Mouse (Mus musculus): ENCODE data around the gene Sit1.

The Sit1 gene

DNA sequence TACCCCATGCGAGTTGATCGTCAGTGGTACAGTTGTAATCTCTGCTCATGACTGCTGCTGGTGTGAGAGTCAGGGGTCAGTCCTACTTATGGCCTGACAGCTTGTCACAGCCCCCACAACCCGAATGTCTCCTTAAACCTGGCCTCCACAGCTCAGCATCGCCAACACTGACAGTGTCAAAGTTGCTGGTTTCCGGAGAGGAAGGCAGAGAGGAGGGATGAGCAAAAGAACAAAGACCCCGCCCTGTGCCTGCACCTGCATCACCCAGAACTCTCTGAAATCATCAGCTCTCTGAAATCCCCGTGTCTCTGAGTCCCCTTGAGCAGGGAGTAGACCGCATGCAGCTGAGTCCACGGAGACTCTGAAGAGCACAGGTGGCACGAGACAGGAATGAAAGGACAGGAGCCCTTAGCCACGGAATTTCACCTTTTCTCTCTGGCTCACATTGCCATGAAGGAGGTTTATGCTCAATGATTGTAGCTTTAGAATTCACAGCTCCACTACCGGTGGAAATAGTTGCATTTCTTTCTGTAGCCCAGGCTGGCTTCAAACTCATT lies at the start of gene Sit1:
Gene Sit1 (minus strand): TSS at position 200 of the 557 bp plus-strand sequence.
- DNase-seq (ENCODE audit: low spot score): no peak

DNA sequence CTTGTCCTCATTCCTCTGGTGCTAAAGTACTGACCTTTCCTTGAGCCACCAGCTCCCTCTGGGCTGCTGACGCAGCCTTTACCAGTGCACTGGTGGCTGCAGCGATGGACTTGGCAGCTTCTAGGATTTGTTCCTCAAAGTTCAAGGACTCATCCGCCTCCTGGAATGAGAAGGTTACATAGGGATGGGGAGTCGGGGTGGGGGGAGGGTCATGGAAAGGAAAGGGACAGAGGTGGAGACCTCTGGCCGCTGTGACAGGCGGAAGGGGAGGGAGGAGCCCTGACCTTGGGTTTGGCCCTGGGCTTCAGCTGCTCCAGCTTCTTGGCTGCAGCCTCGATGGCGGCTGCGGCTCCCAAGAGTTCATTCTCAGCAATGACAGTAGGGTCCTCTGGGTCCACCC lies 49.7 kb upstream of the Sit1 start:
- DNase-seq (ENCODE audit: low spot score): no peak

GRCm38 (mm10) chr4:43530581-43530980 lies 47.0 kb upstream of the Sit1 start:
- DNase-seq (ENCODE audit: low spot score): peak; percentile 73

DNA sequence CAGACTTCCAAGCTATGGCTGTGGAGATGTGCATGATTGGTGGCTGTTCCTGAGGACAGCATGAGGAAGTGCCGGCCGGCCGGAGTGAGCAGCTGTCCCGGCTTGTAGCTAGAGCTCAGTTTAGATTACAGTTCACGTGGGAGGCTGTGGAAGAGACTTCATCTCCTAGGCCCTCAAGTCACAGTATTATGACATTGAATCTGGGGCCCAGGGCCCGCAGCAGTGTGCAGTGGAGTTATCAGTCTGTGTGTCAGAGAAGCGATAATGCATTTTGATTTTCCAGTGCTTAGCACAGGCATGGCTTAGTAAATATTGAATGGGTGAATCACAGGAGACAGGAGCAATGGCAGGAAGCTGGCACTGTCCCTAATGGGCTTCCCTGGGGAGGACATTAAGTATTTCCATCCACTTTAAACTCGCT lies 46.6 kb upstream of the Sit1 start:
- peak; percentile 70 for DNase-seq (ENCODE audit: low spot score)

DNA sequence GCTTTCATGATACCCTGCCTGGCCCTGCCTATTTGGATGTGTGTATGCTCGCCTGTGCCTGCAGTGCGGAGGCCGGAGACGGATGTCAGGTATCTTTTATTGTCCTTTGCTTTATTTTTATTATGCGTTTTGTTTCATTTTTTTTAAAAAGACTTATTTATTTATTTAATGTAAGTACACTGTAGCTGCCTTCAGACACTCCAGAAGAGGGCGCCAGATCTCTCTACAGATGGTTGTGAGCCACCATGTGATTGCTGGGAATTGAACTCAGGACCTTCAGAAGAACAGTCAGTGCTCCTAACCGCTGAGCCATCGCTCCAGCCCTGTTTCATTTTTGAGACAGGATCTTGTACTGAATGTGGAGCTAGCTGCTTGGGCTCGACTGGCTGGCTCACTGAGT lies 45.0 kb upstream of the Sit1 start:
- no peak for DNase-seq (ENCODE audit: low spot score)

DNA sequence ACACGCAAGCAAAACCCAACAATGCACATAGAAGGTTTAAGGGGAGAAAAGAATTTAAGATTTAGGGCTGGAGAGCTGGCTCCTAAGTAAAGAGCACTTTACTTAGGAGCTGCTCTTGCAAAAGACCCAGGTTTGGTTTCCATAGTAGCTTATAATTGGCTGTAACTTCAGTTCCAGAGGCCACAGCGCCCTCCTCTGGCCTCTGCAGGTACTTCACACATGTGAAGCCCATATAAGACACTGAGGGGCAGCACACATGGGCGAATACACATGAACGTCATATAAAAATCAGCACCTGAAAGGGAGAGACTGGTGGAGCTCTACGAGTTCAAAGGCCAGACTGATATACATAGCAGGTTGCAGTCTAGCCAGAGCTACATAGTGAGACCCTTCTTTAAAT lies 44.3 kb upstream of the Sit1 start:
- DNase-seq (ENCODE audit: low spot score): no peak

DNA sequence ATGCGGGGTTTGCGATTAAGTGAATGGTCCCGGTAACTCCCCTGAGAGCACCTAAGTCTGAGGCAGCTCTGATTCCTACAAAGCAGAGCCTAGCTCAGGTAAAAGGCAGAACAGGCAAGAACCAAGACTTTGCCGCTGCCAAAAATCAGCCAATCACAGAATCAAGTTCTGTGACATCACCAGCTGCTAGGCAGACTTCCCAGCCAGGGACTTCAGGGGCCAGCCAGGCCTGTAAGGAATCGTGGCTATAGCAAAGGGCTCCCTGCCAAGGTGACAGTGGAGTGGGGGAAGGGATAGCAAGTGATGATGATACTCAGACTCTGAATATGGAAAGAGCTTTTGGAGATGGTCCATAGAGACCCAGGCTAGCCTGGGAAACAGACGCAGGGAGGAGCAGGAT lies 36.4 kb upstream of the Sit1 start:
- peak; percentile 89 for DNase-seq (ENCODE audit: low spot score)

GRCm38 (mm10) chr4:43519551-43519950 lies 36.0 kb upstream of the Sit1 start:
- DNase-seq (ENCODE audit: low spot score): no peak

GRCm38 (mm10) chr4:43515764-43516708 lies 32.5 kb upstream of the Sit1 start:
- no peak for DNase-seq (ENCODE audit: low spot score)

GRCm38 (mm10) chr4:43513791-43514190 lies 30.3 kb upstream of the Sit1 start:
- no peak for DNase-seq (ENCODE audit: low spot score)

- DNase-seq (ENCODE audit: low spot score): no peak
Observed at GRCm38 (mm10) chr4:43513300-43513699, 29.8 kb upstream of the Sit1 start.

DNA sequence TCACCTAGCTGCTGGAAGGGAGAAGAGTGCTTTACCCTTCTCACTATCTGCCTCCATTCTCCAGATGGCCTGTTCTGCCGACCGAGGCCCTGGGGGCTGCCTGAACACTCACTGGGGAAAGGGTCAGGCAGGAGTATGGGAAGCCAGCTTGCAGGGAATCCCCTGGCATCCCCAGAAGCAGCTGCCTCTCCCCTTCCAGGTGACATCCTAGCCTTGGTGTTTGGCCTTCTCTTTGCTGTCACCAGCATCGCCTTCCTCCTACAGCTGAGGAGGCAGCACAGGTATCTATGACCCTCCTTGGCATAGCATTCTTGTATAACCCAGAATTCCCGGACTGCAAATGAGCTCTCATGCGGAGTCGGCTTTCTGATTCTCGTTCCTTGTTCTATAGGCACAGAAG lies 29.1 kb upstream of the Sit1 start:
- no peak for DNase-seq (ENCODE audit: low spot score)

GRCm38 (mm10) chr4:43511675-43512454 lies 28.3 kb upstream of the Sit1 start:
- DNase-seq (ENCODE audit: low spot score): no peak

DNA sequence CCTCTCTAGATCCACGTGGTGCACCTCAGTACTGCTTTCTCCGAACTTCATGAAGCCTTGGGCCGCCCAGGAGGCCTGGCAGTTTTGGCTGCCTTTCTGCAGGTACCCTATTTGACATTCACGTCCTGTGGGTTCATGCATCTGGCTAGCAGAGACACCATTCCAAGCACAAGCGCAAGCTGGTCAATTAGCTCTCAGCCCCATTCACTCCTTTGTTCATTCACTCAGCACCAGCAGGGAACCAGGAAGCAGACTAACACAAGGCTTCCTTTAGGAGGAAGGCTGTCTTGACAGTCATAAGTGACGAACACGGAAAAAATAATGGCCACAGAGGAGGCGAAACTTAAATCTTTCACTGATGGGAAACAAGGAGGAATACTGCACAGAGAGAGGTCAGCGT lies 25.6 kb upstream of the Sit1 start:
- DNase-seq (ENCODE audit: low spot score): no peak

DNA sequence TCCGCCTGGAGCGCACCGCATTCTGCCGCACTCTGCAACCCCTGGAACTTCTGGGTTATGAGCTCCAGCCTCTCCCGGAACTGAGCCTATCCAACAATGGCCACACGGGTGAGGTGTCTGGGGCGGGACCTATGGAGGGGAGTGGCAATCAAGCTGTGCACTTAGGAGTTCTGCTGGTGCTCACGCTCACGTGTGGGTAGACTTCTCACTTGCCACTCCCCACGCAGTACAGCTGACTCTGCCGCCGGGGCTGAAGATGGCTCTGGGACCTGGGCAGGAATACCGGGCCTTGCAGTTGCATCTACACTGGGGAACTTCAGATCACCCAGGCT lies 25.1 kb upstream of the Sit1 start:
- peak; percentile 40 for DNase-seq (ENCODE audit: low spot score)

DNA sequence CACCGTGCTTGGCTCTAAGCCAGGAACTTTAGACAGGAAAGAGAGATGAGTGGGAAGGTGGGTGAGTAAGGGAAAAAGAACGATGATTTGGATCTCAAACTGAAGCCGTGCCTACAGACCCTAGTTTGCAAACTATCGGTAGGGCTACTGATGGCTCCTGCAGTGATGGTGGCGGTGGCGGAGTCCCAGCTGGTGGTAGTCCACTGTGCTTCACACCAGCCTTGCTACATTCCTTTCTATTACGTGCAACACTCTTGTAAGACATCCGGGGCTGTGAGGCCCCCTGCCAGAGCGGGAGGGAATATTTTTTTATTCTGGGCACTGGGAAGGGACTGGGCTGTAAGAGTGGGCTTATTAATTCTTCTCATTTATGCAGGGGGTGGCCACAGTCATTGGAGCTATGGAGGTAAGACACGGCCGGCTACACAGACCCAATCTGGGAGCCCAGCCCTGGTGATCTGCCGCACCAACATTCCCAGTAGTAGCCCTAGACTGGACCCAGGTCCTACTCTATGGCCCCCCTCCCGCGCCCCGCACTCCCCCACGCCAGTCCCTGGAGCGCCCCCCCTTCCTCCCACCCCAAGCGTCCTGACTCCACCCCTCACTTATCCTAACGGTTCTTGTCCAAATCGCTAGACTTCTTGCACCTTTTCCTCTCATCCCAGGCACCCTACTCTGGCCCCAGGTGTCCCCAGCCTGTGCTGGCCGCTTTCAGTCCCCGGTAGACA lies 24.6 kb upstream of the Sit1 start:
- no peak for DNase-seq (ENCODE audit: low spot score)

DNA sequence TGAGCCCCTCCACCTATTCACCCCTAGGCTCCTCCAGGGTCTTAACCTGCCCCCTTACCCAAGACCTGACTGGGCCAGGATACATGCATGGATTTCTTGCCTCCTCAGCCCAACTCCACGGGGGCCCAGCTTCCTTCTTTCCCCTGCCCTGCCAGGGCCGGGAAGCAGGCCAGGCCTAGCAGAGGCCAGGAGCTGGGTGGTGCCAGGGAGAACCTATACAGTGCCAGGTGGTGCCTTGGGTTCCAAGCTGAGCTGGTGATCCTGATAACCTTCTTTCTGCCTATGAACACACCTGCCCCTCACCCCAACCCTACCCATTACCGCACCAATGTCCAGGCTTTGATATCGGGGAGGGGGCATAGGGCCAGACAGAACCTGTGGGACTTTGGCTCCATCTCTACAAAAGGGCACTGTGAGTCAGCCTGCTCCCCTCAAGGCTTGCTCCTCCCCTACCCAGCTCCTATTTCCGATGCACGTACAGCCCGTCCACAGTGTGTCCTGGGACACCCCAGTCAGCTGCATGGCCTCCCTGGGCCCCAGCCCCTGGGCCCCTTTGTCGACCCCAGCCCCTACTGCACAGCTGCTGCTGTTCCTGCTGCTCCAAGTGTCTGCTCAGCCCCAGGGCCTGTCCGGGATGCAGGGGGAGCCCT lies 23.1 kb upstream of the Sit1 start, which contains the start of gene Car9:
Gene Car9 (plus strand): TSS at position 431 of the 650 bp plus-strand sequence.
- DNase-seq (ENCODE audit: low spot score): no peak

- DNase-seq (ENCODE audit: low spot score): no peak
Observed at GRCm38 (mm10) chr4:43506074-43506473, 22.5 kb upstream of the Sit1 start.

- DNase-seq (ENCODE audit: low spot score): no peak
Observed at GRCm38 (mm10) chr4:43504269-43504668, 20.7 kb upstream of the Sit1 start.

GRCm38 (mm10) chr4:43503506-43503905 lies 20.0 kb upstream of the Sit1 start:
- DNase-seq (ENCODE audit: low spot score): no peak

- no peak for DNase-seq (ENCODE audit: low spot score)
Observed at GRCm38 (mm10) chr4:43503041-43503440, 19.5 kb upstream of the Sit1 start.
